Mouse (Mus musculus) stomach, postnatal 0 days (tissue): ENCODE measurements around the gene Tsc22d4. TPM values are rescaled to one million over a fixed set of nuclear protein-coding genes. Genes with fewer than 3 reads are reported as not detected.
"Not testable (repeated sequence)": the region's sequence is repeated elsewhere in the genome, so short reads cannot be mapped to it uniquely, and the experiment has no call there.

Source experiments
- ATAC-seq: fragments of 200-750 bp; cut with Nextera tagmentation; 2 replicates; pipeline ENCODE4 v1.8.0; 2017; ENCODE audit not compliant: low FRiP score, low TSS enrichment
- DNase-seq: peaks from one replicate; pipeline ENCODE4 v3.0.0-alpha.2; 2016; ENCODE audit warnings: low spot score
- H3K27ac ChIP-seq: fragments of 300-500 bp; sonication (generic); replicated peaks from 2 replicates; pipeline ENCODE4 v1.5.1; 2014; ENCODE audit warnings: mild to moderate bottlenecking, control low read depth
- H3K27me3 ChIP-seq: fragments of 300-500 bp; sonication (generic); 2 replicates; pipeline ENCODE4 v1.6.1; 2014; ENCODE audit warnings: low read length; ENCODE audit not compliant: control insufficient read depth, insufficient read depth
- H3K36me3 ChIP-seq: fragments of 300-500 bp; sonication (generic); 2 replicates; pipeline ENCODE4 v1.6.1; 2014; ENCODE audit warnings: low read length, mixed read lengths; ENCODE audit not compliant: control insufficient read depth, insufficient read depth
- H3K4me1 ChIP-seq: fragments of 300-500 bp; sonication (generic); replicated peaks from 2 replicates; pipeline ENCODE4 v1.6.1; 2014; ENCODE audit warnings: antibody characterized with exemption; ENCODE audit not compliant: control insufficient read depth, insufficient read depth
- H3K4me2 ChIP-seq: fragments of 300-500 bp; sonication (generic); replicated peaks from 2 replicates; pipeline ENCODE4 v1.6.1; 2014; ENCODE audit warnings: low read depth, mild to moderate bottlenecking, control low read depth, moderate library complexity
- H3K4me3 ChIP-seq: fragments of 300-500 bp; sonication (generic); 2 replicates; pipeline ENCODE4 v1.5.1; 2014; ENCODE audit warnings: low read depth, low read length, control low read depth
- H3K9ac ChIP-seq: fragments of 300-500 bp; sonication (generic); 2 replicates; pipeline ENCODE4 v1.6.1; 2014; ENCODE audit warnings: mild to moderate bottlenecking, low read length, control low read depth, mixed read lengths
- H3K9me3 ChIP-seq: fragments of 300-500 bp; sonication (generic); 2 replicates; pipeline ENCODE4 v1.6.1; 2016; ENCODE audit warnings: low read length; ENCODE audit not compliant: control insufficient read depth
- CTCF ChIP-seq: IDR thresholded peaks from 2 replicates; pipeline ENCODE4 v1.5.1; 2016; ENCODE audit warnings: antibody characterized with exemption, low read depth, mild to moderate bottlenecking, moderate library complexity
- EP300 ChIP-seq: optimal IDR thresholded peaks from 2 replicates; pipeline ENCODE3; 2016; ENCODE audit warnings: antibody characterized with exemption
- WGBS: fragments of 180-500 bp; shearing (Covaris S2); extraction: QIAGEN DNeasy Blood & Tissue Kit; methylation state at CpG from one replicate; pipeline ENCODE4 v1.1.7; 2014; 5-methylcytosine and 5-hydroxymethylcytosine counted together
- polyA plus RNA-seq: library from polyadenylated mRNA; unstranded; fragments of >200 nt; fragmentation: Nextera tagmentation; extraction: Ambion mirVana; gene quantifications from 2 replicates; pipeline ENCODE4 v1.2.1, GENCODE M21; 2015

The Tsc22d4 gene
- polyA plus RNA-seq, 1 experiment from 2014 or later = 100 TPM

GRCm38 (mm10) chr5:137706913-137707633 lies 38.5 kb upstream of the Tsc22d4 start:
- Histone ChIP-seq H3K9ac (no peak overlapping the region), H3K4me2 (no peak overlapping the region)
- peak; percentile 95 for ATAC-seq

GRCm38 (mm10) chr5:137713454-137713853 lies 32.1 kb upstream of the Tsc22d4 start:
- peak overlapping the region; percentile 78 for H3K27ac ChIP-seq
- no peaks in the 10 kb centered on the region for H3K9me3 ChIP-seq
- H3K4me3 ChIP-seq = no peak overlapping the region
- DNase-seq (no peak), ATAC-seq (peak; percentile 66)
- H3K4me1 ChIP-seq = no peaks in the 10 kb centered on the region
- no peak overlapping the region for H3K4me2 ChIP-seq
- TF ChIP-seq CTCF (no peak), EP300 (peak; percentile 88)
- H3K36me3 ChIP-seq = no peaks in the 10 kb centered on the region
- WGBS = 54% methylated on average over 5 of the region's 5 CpGs
- no peaks in the 10 kb centered on the region for H3K27me3 ChIP-seq
- H3K9ac ChIP-seq = no peak overlapping the region

More at GRCm38 (mm10) chr5:137706913-137707633, 38.5 kb upstream of the Tsc22d4 start:
- Histone ChIP-seq H3K4me1 (no peaks in the 10 kb centered on the region; the same call in 1 of the 2 replicates), H3K27me3 (no peaks in the 10 kb centered on the region), H3K4me3 (no peak overlapping the region), H3K27ac (peak overlapping the region; percentile 82), H3K9me3 (no peaks in the 10 kb centered on the region), H3K36me3 (no peaks in the 10 kb centered on the region)
- peak; percentile 96 for DNase-seq
- 33% methylated on average over 12 of the region's 12 CpGs for WGBS
- peak; percentile 54 for TF ChIP-seq EP300
- no peak for TF ChIP-seq CTCF

- H3K36me3 ChIP-seq = no peaks in the 10 kb centered on the region
- ATAC-seq (no peak), DNase-seq (no peak)
- H3K9ac ChIP-seq = no peak overlapping the region
- no peak overlapping the region for H3K4me2 ChIP-seq
- no peak overlapping the region for H3K4me3 ChIP-seq
- peak overlapping the region; percentile 53; the same call in 1 of the 2 replicates for H3K27ac ChIP-seq
- no peaks in the 10 kb centered on the region for H3K9me3 ChIP-seq
- 18% methylated on average over 8 of the region's 8 CpGs for WGBS
- H3K4me1 ChIP-seq = no peaks in the 10 kb centered on the region
- TF ChIP-seq EP300 (no peak), CTCF (no peak)
- H3K27me3 ChIP-seq = no peaks in the 10 kb centered on the region
Observed at GRCm38 (mm10) chr5:137715685-137716084, 29.8 kb upstream of the Tsc22d4 start.

GRCm38 (mm10) chr5:137718020-137718790 lies 27.3 kb upstream of the Tsc22d4 start:
- H3K4me2 ChIP-seq = no peak overlapping the region
- ATAC-seq (no peak), DNase-seq (no peak)
- no peaks in the 10 kb centered on the region for H3K4me1 ChIP-seq
- H3K9me3 ChIP-seq = no peaks in the 10 kb centered on the region
- H3K36me3 ChIP-seq = no peaks in the 10 kb centered on the region
- H3K27ac ChIP-seq = no peak overlapping the region
- H3K9ac ChIP-seq = no peak overlapping the region
- WGBS = 51% methylated on average over 8 of the region's 8 CpGs
- no peak overlapping the region for H3K4me3 ChIP-seq
- TF ChIP-seq EP300 = no peak
- H3K27me3 ChIP-seq = no peaks in the 10 kb centered on the region

- H3K27ac ChIP-seq = no peak overlapping the region
- no peaks in the 10 kb centered on the region for H3K36me3 ChIP-seq
- no peak overlapping the region for H3K4me3 ChIP-seq
- no peaks in the 10 kb centered on the region for H3K4me1 ChIP-seq
- no peak overlapping the region for H3K9ac ChIP-seq
- no peak overlapping the region for H3K4me2 ChIP-seq
- ATAC-seq (no peak), DNase-seq (no peak)
- no peaks in the 10 kb centered on the region for H3K27me3 ChIP-seq
- TF ChIP-seq EP300 (no peak), CTCF (no peak)
- no peaks in the 10 kb centered on the region for H3K9me3 ChIP-seq
- 77% methylated on average over 6 of the region's 6 CpGs for WGBS
Observed at GRCm38 (mm10) chr5:137719088-137719487, 26.4 kb upstream of the Tsc22d4 start.

- DNase-seq (peak; percentile 64), ATAC-seq (peak; percentile 64)
- not testable (repeated sequence) for H3K4me3 ChIP-seq, H3K27ac ChIP-seq, H3K27me3 ChIP-seq, H3K4me1 ChIP-seq, H3K9me3 ChIP-seq, H3K36me3 ChIP-seq, H3K9ac ChIP-seq
- 10% methylated on average over 9 of the region's 16 CpGs for WGBS
- H3K4me2 ChIP-seq = peak overlapping the region; percentile 31
Observed at GRCm38 (mm10) chr5:137720558-137721164, 24.9 kb upstream of the Tsc22d4 start.
